Mouse (Mus musculus): ENCODE results near the gene Rpf2.

Gene Rpf2

DNA sequence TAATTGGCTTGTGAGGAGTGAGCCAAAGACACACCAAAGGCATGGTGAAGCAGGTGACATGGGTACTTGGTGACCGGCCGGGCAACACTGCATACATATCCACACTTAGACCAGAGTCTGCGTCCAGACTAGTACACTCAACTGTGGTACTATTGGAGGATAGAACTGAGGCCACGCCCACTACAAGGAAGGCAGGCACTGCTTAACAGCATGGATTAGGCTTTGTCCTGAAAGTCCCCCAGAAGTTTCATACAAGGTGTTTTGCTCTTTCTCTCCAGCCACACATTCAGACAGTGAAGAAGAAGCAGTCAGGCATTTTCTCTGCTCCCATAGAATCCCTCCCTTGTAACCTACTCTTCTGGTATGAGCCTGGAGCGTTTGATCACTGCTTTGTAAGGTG lies 9.9 kb upstream of the Rpf2 start:
- in situ Hi-C loops (cut with MboI, MseI) = loop anchor here (5.0 to 10.0 kb wide), 5 partner anchors 46 to 1092 kb away; partner anchors contain the start of genes Amd1 (in 1 of the 2) and Ccn6 (in 1 of the 2)

DNA sequence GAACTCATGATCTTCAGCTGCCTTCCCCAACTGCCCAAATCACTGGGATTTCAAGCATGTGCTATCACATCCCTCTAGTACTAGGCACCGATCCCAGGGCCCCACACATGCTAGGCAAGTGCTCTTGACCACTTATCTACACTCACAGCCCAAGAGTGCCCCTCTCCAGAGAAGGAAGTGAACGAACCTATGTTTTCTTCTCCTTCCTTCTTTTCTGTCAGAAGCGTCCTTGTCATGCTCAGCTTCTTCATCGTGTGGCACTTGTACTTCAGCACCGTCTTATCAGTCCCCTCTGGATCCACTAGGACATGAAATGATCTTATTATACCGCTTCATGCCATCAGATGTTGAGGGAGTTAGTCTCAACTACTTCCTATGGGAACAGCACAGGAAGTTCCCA lies 4.1 kb upstream of the Rpf2 start:
- in situ Hi-C loops (cut with MboI, MseI) = loop anchor here in 1 of 2 experiments (10.0 kb wide), 1 partner anchor 1086 kb away; the partner anchor contains the start of gene Ccn6

DNA sequence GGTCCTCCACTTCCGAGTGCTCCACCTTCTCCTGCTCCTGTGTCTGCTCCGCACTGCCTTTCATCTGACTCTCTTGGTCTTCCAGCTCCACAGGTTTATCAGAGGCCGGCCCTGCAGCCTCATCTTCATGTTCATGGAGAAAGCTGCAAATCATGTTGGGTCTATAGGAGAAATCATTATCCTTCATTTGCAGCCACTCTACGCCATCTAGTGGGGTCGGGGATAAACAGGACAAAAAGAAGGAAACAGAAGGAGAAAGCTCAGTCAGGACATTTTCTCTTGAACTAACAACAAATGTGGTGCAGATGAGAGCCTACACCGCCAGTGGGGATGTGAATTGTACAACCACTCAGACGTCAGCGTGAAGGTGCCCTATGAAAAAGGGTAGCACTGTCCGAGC lies 2.8 kb upstream of the Rpf2 start:
- in situ Hi-C loops (cut with MboI, MseI) = loop anchor here in 1 of 2 experiments (10.0 kb wide), 1 partner anchor 1085 kb away; the partner anchor contains the start of gene Ccn6

GRCm38 (mm10) chr10:40247166-40247716 lies 405 bp upstream of the Rpf2 start:
- in situ Hi-C loops (cut with MboI, MseI) = no loop called here

DNA sequence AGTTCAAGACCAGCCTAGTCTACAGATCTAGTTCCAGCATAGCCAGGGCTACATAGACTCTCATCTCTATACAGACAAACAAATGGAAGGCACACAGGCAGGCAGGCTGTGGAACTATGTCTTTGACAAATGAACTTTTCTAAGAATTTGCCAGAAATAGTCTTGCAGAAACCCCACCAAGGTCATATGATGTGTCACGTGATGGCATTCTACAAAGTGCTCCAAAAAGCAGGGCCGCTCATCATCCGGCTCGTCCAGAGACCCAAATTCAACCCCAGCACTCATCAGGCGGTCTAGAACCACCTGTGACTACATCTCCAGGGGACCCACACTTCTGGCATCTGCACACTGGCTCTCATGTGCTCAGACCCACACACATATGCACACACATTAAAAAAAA lies 9.0 kb downstream of the Rpf2 start:
- in situ Hi-C loops (cut with MboI, MseI) = no loop called here

DNA sequence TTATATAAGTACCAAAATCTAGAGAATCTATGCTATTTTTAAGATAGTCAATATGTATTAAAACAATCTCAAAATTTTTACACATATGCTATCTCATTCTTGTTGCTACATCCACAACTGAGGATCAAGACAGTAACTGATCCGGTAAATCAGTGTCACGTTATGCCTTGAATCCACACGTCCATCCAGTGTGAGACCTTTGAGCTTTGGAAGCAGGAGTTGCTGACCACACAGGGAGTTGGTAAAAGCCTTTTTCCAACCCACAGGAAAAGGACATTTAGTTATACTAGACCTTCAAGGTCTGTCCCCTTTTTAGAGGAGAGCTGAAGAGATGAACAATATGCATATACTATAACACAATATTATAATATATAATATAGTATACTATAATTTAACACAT lies 13.6 kb downstream of the Rpf2 start:
- in situ Hi-C loops (cut with MboI, MseI) = no loop called here

- in situ Hi-C loops (cut with MboI, MseI) = no loop called here
Measured at GRCm38 (mm10) chr10:40232442-40232841, 14.4 kb downstream of the Rpf2 start.

DNA sequence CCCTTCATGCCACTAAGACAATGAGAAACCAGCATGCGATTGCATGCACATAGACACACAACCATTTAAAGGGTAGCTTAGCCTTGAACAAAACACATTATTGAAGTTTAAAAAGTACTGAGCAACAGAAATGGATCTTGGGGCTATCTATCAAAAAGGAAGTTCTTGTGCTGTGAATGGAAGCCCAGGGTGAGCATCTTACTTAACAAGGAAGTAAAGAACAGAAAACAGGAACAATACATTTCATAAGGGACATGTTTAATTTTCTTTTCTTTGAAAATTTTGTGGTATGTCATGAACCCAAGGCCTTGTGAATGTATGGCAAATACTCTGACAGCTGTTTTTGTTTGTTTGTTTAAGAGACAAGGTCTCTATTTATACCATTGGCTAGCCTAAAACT lies 17.1 kb downstream of the Rpf2 start:
- in situ Hi-C loops (cut with MboI, MseI) = no loop called here

- in situ Hi-C loops (cut with MboI, MseI) = no loop called here
Measured at GRCm38 (mm10) chr10:40227660-40228303, 19.1 kb downstream of the Rpf2 start.

- in situ Hi-C loops (cut with MboI, MseI) = loop anchor here in 1 of 2 experiments (5.0 kb wide), 1 partner anchor 257 kb away; the partner anchor contains the start of gene Mfsd4b3
Measured at GRCm38 (mm10) chr10:40218874-40219273, 28.0 kb downstream of the Rpf2 start.

DNA sequence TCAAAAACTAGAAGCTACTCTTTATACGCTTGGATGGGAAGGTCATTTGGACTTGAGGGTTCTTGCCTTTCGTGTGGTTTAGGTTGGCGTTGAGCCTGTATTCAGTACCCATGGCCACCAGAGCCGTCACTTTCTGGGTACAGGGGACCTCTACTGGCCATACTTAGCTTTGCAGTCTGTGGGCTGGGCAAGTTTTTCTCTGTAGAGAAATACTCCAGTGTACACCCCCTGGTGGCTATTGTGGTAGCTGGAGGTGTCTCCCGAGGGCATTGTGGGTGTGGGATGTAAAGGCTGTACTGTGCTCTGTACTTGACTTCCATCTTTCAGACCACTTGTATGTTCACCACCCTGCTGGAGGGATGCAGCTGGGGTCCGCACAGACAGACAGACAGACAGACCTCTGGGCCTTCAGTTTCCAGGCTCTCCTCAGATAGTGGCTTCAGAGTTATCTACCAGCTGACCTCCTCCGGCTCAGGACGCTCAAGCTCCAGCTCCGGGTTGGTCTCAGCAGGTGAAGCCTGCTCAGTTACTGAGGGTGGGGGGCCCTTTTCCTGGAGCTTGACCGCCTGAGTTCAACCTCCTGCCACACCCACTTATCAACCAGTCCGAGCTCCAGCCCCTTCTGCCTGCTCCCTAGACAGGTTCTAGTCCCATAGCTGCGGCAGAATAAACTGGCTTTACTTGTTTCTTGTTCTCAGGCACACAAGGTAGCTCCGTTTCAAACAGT lies 34.2 kb downstream of the Rpf2 start:
- in situ Hi-C loops (cut with MboI, MseI) = loop anchor here (5.0 kb wide), 1 partner anchor 160 kb away; no protein-coding TSS in a partner anchor

DNA sequence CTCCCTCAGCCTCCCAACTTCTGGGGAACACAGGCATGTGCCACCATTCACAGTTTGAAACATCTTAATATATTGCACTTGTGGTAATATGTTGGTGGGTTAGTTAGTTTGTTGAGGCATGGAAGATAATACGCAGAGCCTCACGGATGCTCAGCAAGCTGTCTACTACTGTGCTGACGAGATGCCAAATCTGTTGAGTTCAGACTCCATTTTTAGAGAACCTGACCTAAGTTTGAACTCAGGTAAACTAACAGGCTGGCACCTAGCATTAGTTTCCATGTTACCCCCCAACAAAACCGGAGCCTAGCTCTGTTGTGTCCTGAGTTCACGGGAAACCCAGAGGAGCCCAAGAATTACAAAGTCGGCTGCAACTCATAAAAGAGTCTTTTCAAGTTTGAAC lies 51.8 kb downstream of the Rpf2 start:
- in situ Hi-C loops (cut with MboI, MseI) = loop anchor here in 1 of 2 experiments (25.0 kb wide), 1 partner anchor 1033 kb away; the partner anchor contains the start of gene Ccn6

DNA sequence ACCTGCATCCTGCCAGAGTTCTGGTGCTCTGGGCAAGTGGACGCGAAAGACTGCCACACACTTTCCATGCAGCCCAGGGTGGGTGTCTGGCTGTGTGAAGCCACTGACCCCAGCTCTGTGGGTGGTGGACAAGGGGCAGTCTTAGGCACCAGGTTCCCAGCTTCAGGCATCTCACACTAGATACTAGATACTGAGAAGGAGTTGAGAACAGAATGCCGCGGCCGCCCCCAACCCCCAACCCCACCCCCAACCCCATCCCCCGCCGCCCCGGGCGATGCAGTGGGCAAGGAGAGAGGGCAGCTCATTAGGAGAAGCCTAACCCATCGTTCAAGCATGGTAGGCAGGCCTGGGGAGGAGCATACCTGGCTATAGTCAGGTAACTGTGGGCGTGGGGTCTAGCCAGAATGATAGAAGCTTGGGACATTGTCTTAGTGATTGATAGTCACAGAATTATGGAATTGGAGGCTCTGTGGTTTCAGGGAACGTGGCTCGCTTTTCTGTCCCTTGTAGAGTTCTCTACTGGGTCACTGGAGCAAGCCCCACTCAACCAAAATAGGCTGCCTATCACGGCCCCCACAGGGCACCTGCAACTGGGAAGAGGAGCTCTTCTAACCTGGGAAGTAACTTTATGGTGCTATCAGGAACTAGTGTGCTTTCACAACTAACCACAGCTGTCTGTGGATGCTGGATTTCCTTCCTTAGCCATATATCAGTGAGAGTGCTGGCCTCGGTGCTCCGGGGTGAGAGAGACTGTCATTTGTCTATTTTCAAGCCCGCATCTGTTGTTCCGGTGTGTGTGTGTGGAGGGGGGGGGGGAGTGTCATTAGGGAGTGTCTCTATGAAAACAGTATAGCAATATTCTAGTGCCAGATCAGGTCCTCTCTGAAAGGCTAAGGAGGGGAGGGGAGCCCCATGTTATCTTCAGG lies 54.6 kb downstream of the Rpf2 start:
- in situ Hi-C loops (cut with MboI, MseI) = loop anchor here in 1 of 2 experiments (25.0 kb wide), 1 partner anchor 1030 kb away; the partner anchor contains the start of gene Ccn6

- in situ Hi-C loops (cut with MboI, MseI) = loop anchor here in 1 of 2 experiments (25.0 kb wide), 1 partner anchor 1029 kb away; the partner anchor contains the start of gene Ccn6
Measured at GRCm38 (mm10) chr10:40191338-40191979, 55.4 kb downstream of the Rpf2 start.

DNA sequence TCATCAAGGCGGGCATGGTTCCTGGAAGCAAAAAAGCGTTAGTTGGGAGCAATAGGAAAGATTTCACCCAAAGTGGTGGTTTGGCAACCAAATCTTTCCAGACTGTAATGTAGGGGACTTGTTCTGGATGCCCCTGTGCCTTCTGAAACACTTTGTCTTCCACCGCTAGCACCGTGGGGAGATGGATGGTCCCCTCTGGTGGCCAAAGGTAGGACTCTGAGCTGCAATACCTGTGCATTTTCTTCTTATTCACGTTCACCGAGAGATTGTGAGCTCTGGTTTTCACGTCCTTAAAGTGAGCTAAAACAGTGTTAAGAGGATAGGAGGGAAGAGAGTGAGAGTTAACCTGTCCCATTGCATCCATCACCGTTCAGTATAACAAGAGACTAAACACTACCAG lies 56.0 kb downstream of the Rpf2 start:
- in situ Hi-C loops (cut with MboI, MseI) = loop anchor here in 1 of 2 experiments (25.0 kb wide), 1 partner anchor 1029 kb away; the partner anchor contains the start of gene Ccn6

- in situ Hi-C loops (cut with MboI, MseI) = loop anchor here in 1 of 2 experiments (10.0 to 25.0 kb wide), 2 partner anchors 55 to 1027 kb away; partner anchors contain the start of gene Ccn6
Measured at GRCm38 (mm10) chr10:40189689-40190088, 57.1 kb downstream of the Rpf2 start.

- in situ Hi-C loops (cut with MboI, MseI) = loop anchor here in 1 of 2 experiments (10.0 to 25.0 kb wide), 2 partner anchors 54 to 1027 kb away; partner anchors contain the start of gene Ccn6
Measured at GRCm38 (mm10) chr10:40188831-40189230, 58.0 kb downstream of the Rpf2 start.

- in situ Hi-C loops (cut with MboI, MseI) = loop anchor here in 1 of 2 experiments (10.0 to 25.0 kb wide), 2 partner anchors 51 to 1024 kb away; partner anchors contain the start of gene Ccn6
Measured at GRCm38 (mm10) chr10:40185956-40186355, 60.9 kb downstream of the Rpf2 start.

- in situ Hi-C loops (cut with MboI, MseI) = loop anchor here in 1 of 2 experiments (10.0 to 25.0 kb wide), 2 partner anchors 45 to 1018 kb away; partner anchors contain the start of gene Ccn6
Measured at GRCm38 (mm10) chr10:40180011-40180410, 66.8 kb downstream of the Rpf2 start.

GRCm38 (mm10) chr10:40179142-40179541 lies 67.7 kb downstream of the Rpf2 start:
- in situ Hi-C loops (cut with MboI, MseI) = loop anchor here in 1 of 2 experiments (25.0 kb wide), 1 partner anchor 1017 kb away; the partner anchor contains the start of gene Ccn6

Measured in T-helper 17 cell (primary cell).